Mouse (Mus musculus): ENCODE results near the gene Mapk12.

Gene Mapk12

DNA sequence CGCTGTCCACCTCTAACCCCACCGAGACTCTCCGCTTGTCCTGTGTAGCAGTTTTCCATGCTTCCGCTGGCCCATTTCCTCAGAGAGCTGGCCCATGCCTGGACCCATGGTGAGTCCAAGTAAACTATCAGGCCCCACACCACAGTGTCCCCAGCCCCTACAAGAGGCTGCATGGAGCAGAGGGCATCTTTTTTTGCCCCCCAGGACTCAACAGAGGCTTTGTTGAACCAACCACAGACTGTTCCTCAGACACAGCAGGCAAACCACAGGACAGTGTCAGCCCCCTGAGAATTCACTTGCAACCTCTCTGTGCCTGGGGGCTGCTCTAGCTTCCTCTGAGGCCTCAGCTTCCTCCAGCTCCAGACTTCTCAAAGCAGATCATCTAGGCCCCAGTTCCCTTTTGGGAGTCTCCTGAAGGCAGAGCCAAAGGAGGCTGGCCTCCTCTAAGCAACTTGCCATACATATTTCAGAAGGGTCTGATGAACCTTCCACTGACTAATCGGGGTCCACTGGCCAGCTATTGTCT, 31.1 kb upstream of the Mapk12 start:
- no peak for DNase-seq (ENCODE audit: low spot score in 2 of 2)

DNA sequence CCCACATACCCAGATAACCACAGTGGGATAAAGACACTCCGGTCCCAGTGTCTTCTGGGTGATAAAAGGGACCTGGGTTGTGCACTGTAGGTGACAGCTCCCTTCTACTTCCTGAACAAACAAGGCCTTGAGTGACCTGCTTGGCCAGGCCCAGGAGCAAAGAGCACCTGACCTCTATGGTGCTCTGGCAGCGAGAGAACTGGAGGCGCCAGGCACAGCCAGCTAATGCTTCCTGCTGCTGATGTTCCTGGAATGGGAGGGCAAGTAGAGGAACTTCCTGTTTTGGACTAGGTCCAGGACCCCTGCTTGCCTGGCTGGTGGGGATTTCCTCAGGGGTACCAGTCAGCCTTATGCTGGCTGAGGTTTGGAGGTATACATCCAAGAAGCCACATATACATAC, 29.6 kb upstream of the Mapk12 start:
- DNase-seq (ENCODE audit: low spot score in 2 of 2), result no peak

DNA sequence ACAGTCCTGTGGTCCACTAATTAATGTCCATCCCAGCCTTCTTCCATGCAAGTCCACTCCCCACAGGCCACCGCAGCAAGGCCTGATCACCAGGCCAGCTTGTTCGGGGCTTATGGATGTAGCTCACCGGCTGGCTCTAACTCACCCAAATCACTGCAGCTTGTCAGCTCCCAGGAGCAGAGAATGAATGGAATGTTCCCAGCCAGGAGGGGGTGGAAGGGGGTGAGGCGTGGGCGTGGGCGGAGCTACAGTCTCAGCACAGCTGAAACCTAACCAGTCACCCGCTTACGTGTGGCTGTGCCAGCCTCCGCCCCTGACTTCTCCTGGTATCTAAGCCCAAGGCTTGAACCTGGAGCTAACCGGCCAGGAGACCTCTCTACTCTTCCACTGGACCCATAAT, 28.9 kb upstream of the Mapk12 start:
- peak; percentile 88 to 90 for DNase-seq (ENCODE audit: low spot score in 2 of 2)

DNA sequence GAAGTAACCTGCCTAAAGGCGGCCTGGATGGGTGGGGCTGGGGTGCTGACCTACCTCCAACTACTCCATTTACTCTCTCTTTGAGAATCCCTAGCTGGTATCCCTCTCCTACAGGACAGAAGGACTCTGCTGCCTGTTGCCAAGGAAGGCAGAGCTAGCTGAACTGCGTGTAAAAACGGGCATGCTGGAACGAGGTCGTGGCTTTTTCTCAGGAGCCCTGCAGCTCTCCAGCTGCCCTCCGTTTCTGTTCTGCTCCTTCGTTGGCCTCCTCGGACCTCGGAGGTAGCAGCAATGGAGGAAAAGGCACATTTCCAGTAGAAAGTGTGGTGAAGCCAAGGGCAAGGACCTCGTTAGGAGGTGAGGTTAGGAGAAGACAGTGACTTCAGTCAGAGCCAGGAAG, 28.4 kb upstream of the Mapk12 start:
- no peak for DNase-seq (ENCODE audit: low spot score in 2 of 2)

DNA sequence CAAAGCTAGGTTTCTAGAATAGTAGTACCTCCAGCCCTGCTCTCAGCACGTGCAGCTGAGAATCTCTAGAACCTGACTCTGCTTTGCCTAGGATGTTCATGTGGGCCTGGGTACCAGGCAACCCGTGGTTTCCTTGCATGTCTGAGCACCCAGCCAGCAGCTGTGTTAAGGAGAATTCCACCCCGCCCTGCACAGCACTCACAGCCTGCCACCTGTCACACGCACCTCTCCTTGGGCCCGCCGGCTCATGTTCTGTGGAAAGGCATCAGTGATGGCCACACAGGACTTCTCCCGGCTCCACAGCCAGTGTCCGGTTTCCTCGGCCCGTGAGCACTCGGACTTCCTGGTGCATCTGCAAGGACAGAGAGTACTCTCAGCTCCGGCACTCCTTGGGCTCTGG, 25.0 kb upstream of the Mapk12 start:
- no peak for DNase-seq (ENCODE audit: low spot score in 2 of 2)

DNA sequence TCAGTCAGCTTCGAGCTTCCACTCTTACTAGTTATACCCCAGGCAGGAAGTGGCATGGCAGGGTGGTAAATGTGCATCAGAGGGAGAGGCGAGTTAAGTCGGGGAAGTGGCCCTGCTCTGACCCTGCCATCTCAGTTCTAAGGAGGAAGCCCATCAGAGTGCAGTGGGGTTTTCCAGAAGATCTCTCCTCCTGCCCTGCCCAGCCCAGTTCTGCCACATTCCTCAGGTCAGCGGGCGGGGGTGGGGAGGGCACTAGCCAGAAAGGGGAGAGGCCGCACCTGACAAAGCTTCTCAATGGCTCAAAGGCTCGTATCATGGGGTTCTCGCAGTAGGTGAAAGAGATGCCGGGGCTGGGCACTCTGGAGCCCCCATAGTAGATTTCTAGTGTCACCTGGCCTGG, 20.9 kb upstream of the Mapk12 start:
- no peak for DNase-seq (ENCODE audit: low spot score in 2 of 2)

DNA sequence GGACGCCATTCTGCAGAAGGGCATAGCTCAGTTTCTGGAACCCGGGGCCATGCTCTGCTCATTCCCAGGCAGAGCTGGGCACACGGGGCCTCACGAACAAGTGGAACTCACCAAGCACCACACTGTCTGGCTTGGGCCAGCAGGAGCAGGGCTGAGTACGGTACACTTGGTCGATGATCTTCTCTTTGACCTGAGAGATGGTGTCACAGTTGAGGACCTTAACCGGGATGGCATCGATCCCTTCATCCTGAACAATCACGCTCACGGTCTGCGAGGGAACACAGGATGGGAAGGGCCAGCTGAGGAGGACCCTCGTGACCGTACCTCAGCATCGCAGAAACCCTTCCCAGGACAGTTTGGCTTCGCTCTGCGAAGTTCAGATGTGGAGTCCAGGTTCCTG, 18.0 kb upstream of the Mapk12 start:
- DNase-seq (ENCODE audit: low spot score in 2 of 2), result no peak

DNA sequence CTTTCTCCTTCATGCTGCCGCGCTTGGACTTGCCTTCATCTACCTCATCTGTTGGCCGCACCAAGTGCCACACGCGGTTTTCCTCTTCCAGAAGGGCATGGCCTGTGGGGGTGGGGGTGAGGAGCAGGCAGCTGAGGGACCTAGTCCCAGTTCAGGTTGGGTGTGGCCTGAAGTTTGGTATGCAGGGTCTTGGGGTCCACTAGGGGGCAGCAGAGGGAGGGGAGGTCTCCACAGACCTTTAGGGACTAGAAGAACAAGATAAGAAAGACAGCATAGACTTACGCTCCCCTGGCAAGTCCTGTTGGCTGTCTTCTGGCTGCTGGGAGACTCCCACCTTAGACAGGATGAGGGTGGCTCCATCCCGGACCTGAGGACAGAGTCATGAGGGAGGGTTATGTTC, 17.5 kb upstream of the Mapk12 start:
- peak in 1 of 2 experiments; percentile 71 for DNase-seq (ENCODE audit: low spot score in 2 of 2)

DNA sequence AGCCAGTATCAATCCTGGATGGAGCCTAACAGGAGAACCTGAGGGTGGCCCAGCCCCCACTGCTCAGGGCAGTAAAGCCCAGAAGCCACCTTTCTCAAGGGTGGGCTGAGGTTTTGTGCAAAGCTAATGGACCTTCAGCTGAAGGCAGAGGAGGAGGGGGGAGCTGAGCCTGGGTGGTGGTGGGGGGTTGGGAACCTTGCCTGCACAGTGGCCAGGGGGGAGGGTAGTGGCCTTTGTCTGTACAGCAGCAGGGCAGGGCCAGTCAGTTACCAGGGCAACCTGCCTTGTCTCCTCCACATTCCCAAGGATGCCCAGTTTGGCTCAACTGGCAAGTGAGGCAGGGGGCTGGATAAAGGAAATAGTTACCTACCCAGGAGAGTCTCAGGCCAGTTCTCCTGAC, 11.8 kb upstream of the Mapk12 start:
- DNase-seq (ENCODE audit: low spot score in 2 of 2), result no peak

DNA sequence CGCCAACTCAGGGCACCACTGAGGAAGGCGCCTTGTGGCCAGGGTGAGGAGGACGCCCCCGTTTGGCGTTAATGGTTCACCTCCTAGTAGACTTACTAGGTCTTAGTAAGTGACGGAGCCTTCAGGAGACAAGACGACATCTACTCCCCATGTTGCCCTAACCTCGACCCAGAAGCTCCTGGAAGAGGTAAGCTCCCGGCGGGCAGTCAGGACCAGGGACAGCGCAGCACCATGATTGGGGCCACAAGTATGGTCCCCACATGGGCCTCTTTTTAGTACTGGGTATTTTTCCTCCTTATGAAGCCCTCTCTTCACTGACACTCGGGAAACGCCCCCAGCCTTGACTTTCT, 9.5 kb upstream of the Mapk12 start:
- DNase-seq (ENCODE audit: low spot score in 2 of 2), result no peak

DNA sequence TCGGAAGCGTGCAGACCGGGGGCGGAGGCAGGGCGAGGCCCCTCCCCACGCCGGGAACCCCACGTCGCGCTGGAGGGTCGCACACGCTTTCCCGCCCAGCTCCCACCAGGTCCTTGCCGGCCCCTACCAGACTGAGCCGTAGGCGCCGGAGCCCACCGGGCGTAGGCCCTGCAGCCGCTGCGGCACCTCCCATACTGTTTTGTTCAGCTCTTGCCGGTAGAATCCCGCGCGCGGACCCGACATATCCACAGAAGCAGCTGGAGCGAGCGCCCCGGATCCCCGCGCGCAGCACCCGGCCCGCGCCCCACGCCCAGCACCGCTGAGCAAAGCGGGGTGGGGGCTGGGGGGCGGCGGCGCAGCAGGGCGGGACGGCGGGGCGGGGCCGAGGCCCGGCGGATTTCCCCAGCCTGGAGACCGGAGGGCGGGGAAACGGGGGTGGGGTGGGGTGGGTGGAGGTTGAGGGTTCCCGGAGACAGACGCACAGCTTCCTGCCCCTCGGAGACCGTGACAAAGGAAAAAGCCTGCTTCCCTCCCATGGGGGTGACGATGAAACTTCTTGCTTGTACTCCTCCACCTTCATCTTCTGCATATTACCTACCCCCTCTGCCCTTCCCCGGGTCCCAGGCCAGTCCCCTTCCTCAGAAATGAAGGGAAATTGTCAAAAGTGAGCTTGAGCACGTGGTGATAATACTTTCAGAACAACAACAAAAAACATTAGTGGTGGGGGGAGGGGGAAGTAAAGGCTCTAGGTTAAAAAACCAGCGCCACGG, 9.0 kb upstream of the Mapk12 start, which contains the start of gene Mapk11:
Gene Mapk11 (minus strand): TSS at position 358 of the 770 bp plus-strand sequence.
- DNase-seq (ENCODE audit: low spot score in 2 of 2), result peak; percentile 70 to 75

DNA sequence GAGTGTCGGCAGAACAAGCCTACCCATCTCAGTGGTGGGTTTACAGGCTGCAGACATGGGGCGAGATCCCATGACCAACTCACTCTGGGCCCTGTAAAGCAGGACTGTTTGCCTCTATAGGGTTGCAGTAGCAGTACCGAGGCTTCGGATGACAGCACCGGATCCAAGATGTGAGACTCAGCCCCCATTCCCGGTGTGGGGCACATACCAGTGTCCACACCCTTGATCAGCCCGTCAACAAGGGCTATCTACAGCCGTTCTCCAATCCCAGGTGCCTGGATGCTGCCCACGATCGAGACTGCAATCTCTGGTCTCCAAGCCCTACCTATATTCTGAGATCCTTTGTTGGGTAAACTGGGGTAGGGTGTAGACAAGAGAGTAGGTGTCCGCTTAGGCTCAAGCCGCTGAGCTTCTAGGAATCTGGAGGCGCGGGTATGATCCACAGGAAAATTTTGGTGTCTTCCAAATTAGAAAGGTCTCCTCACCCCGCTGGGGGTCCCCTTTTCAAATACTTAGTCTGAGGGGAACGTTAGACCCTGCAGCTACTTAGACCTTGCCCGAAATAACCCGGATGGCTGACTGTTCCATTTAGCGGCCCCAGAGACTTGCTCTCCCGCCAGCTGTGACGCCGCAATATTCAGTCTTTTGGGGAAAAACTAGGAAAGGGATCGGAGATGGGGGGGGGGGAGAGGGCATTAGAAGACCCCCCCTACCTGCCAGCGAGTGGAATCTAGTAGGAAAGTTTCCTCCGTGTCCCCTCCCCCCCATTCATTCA, 8.2 kb upstream of the Mapk12 start:
- no peak for DNase-seq (ENCODE audit: low spot score in 2 of 2)

DNA sequence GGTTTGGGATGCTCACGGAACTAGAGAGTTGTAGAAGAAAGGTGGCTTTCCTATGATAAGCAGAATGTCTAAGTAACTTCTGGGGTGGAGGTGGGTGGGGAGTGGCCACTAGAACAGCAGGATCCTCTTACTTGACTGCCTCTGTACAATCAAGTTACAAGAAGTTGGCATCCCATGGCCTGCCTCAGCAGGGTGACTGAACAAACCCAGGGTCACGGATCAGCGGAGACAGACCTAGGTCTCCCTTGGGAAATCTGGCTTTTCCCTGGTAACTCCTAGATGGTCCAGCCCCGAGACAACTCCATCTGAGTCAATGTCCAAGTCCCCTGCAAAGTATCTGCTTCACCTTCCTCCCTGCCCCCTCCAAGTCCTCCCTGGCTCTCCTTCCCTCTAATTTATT, 7.4 kb upstream of the Mapk12 start:
- DNase-seq (ENCODE audit: low spot score in 2 of 2), result no peak

DNA sequence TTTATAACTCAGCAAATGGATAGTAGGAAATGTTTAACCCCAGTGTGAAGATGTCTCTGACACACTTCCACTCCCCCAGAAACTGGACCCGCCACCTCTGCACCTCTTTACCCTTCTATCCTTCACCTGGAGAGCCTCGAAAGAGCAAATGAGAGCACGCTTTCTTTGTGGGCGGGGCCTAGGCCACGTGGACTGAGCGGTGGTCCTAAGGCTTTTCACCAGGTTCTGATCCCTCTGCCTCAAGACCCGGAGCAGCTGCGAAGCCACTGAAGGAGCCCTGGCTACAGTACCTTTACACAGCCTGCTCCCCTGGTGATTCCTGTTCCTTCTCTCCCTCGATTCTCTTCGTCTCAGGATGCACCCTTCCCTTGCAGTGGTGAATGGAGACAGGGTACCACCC, 7.0 kb upstream of the Mapk12 start:
- no peak for DNase-seq (ENCODE audit: low spot score in 2 of 2)

DNA sequence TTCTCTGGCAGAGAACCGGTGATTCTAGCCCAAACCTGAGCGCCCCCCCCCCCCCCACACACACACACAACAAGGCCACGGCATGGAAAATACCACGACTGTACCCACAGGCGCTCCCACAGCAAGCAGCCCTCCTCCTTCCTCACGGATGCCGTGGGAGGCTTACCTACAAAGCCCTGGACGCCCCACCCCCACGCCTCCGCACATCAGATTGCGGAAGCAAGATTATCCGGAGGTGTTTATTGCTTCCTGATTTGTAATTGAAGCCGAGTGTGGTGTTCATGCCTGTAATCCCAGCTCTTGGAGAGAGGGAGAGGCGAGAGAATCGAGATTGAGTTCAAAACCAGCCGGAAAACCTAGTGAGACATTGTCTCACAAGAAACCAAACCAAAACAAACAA, 6.5 kb upstream of the Mapk12 start:
- DNase-seq (ENCODE audit: low spot score in 2 of 2), result no peak

DNA sequence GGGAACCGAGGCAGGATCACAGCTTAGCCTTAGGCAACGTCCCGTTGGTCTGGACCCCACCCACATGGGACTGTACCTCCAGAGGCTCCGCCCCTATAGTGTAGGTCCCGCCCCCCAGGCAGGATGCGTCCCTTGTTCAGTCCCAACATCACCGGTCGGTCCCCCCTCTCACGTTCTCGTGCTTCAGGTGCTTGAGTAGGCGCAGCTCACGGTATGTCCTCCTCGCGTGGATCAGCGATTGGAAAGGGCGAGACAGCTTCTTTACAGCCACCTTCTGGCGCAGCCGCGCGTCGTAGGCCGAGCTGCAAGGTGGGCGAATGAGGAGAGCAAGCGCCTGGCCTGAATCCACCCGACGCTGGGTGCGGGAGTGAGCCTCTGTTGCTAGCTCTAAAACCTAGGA, 6.0 kb upstream of the Mapk12 start:
- peak; percentile 72 to 74 for DNase-seq (ENCODE audit: low spot score in 2 of 2)

DNA sequence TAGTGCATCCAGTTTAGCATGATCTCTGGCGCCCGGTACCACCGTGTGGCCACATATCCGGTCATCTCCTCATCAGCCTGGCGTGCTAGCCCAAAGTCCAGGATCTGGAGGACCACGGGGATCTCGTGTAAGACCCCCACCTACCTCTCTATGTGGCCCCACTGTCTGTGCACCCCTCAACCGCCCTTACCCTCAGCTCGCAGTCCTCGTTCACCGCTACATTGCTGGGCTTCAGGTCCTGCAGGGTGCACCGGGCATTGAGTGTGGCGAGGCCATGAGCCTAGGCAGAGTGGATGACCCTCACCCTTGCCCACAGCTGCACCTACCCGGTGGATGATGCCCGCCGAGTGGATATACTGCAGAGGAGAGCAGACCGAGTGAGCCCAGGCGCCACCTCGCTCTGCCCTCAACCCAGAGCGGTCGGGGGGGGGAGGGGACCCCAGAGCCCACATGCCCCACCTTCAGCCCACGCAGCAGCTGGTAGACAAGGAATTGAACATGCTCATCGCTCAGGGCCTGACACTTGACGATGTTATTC, 5.4 kb upstream of the Mapk12 start:
- DNase-seq (ENCODE audit: low spot score in 2 of 2), result no peak

DNA sequence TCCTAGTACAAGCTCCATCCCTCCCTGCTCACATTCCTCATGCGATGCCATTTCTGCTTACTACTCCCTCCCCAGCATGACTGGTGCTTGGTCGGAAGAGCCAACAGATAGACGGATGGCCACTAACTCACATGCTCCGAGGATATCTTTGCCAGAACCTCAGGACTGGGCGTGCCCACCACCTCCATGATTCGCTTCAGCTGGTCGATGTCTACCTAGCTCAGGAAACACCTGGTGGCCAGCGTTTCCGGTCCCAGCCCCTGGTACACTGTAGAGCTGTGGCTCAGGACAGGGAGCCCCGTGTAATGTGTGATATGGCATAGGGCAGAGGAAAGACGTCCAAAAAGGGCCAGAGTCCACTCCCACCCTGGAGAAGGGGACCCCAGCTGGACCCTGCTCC, 4.5 kb upstream of the Mapk12 start:
- no peak for DNase-seq (ENCODE audit: low spot score in 2 of 2)

DNA sequence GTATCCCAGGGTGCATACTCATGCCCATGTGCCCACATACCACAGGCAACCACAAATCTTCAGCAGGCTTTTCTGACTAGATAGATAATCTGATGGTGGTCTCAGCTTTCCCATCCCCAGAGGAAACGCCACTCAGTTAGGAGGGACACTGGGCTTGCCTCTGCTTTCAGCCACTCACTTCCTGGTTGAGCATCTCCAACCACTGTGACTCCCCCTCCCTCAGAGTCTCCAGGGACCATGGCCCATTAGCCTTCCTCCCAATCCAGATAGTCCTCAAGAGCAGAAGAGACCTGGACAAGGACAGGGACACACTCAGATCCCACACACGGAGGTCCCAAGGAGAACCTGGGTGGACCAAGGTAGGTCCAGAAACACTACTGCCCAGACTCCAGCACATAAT, 2.6 kb upstream of the Mapk12 start:
- DNase-seq (ENCODE audit: low spot score in 2 of 2), result no peak

DNA sequence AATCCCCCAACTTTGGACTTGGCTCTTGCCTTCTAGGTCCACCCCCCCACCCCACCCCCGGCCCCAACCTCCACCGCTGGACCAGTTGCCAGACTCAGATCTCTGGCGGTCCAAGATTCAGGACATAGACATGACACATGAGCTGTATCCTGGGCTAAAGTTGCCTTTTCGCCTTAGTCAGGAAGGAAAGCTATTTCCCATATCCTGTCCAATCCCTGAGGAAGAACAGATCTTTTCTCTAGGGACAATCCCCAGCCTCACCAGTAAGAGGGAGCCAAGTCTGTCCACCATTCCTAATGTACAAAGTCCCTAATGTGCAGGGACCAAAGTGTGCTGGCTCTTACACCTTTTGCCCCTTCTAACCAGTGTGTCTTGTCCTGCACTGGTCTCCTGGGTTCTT, 1.4 kb upstream of the Mapk12 start:
- no peak for DNase-seq (ENCODE audit: low spot score in 2 of 2)

DNA sequence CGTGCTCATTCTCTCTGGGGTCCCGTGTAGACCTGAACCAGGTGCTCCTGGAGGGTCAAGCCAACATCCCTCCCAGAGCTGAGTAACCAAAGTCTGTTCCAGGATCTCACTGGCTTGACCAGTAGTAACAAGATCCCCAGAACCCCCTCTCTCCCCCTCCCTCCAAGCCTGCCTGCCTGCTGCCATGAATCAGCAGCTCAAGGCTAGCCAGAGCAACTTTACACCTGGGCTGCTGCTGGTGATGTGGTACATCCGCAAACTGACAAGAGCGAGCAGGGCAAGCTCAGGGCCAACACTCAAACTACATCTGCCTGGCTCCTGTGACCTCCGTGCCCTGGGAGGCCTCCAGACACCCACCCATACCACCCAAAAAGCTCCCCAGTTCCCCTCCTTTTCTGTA, 940 bp upstream of the Mapk12 start:
- DNase-seq (ENCODE audit: low spot score in 2 of 2), result no peak

DNA sequence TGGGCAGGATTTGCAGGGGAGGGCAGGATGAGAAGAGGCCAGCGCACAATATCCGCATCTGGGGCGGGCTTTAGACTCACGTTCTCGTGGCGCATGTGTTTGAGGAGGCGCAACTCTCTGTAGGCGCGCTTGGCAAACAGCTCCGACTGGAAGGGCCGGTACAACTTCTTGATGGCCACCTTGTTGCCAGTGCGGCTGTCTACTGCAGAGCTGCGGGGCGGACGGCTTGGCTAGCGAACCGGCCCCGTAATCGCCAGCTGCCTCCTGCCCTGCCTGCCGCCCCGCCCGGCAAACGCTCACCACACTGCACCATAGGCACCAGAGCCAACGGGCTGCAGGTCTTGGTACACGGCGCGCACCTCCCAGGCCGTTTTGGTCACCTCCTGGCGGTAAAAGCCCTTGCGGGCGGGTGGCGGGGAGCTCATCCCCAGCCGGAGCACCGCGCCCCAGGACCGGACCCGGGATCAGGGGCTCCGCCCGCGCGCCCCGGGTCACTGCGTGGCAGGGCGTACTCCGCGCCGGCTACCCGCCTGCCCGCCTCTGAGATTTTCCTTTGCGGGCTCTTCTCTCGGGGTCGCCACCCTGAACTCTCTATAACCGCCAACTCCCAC, 350 bp downstream of the Mapk12 start:
- no peak for DNase-seq (ENCODE audit: low spot score in 2 of 2)

DNA sequence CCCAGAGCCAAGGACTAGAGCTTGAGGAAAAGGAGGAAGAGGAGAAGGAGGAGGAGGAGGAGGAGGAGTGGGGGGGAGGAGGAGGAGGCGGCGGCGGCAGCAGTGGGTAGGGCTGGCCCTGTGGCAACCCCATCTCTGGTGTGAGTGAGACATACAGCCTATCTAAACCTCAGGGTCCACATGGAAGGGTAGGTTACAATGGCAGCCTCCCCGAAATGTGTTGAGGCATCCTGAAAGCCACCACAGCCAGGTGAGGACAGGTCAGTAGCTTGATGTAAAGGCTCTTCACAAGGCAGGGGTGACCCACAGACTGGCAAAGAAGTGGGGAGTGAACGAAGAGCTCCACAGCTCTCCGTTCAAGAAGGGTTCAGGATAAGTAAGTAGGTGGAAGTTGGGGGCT, 2.0 kb downstream of the Mapk12 start:
- no peak for DNase-seq (ENCODE audit: low spot score in 2 of 2)

Data from right cerebral cortex, postnatal 10 days (tissue).